Mouse (Mus musculus): ENCODE data around the gene Camk1. TPM values are rescaled to one million over a fixed set of nuclear protein-coding genes. Genes with fewer than 3 reads are reported as not detected.

The Camk1 gene
- polyA plus RNA-seq, 1 experiment from 2014 or later = 110 TPM

Other genes starting within 250 kb of the Camk1 start
- gene Lhfpl4, start 148.6 kb downstream of the Camk1 start, polyA plus RNA-seq (2016; fragmentation: Nextera tagmentation; extraction: Ambion mirVana) = 0.37 TPM in 2 replicates
- gene Mtmr14, start 106.1 kb downstream of the Camk1 start, polyA plus RNA-seq (2016; fragmentation: Nextera tagmentation; extraction: Ambion mirVana) = 25.1 and 27.7 TPM in 2 replicates
- 0.08 and 0.14 TPM in 2 replicates for gene Cpne9, start 61.7 kb downstream of the Camk1 start, polyA plus RNA-seq (2016; fragmentation: Nextera tagmentation; extraction: Ambion mirVana)
- 16.2 and 17.0 TPM in 2 replicates for gene Brpf1, start 36.8 kb downstream of the Camk1 start, polyA plus RNA-seq (2016; fragmentation: Nextera tagmentation; extraction: Ambion mirVana)
- gene Ogg1, start 17.0 kb downstream of the Camk1 start, polyA plus RNA-seq (2016; fragmentation: Nextera tagmentation; extraction: Ambion mirVana) = 9.0 and 10.6 TPM in 2 replicates
- 40.1 and 42.2 TPM in 2 replicates for gene Tada3, start 33.9 kb upstream of the Camk1 start, polyA plus RNA-seq (2016; fragmentation: Nextera tagmentation; extraction: Ambion mirVana)
- gene Arpc4, start 34.1 kb upstream of the Camk1 start, polyA plus RNA-seq (2016; fragmentation: Nextera tagmentation; extraction: Ambion mirVana) = 274 and 285 TPM in 2 replicates
- 1.6 and 2.5 TPM in 2 replicates for gene Ttll3, start 45.3 kb upstream of the Camk1 start, polyA plus RNA-seq (2016; fragmentation: Nextera tagmentation; extraction: Ambion mirVana)
- 15.2 and 16.0 TPM in 2 replicates for gene Rpusd3, start 75.4 kb upstream of the Camk1 start, polyA plus RNA-seq (2016; fragmentation: Nextera tagmentation; extraction: Ambion mirVana)
- not detected in 2 replicates for gene Cidec, start 91.8 kb upstream of the Camk1 start, polyA plus RNA-seq (2016; fragmentation: Nextera tagmentation; extraction: Ambion mirVana)
- 58.5 and 61.1 TPM in 2 replicates for gene Jagn1, start 98.6 kb upstream of the Camk1 start, polyA plus RNA-seq (2016; fragmentation: Nextera tagmentation; extraction: Ambion mirVana)
- gene Il17re, start 114.5 kb upstream of the Camk1 start, polyA plus RNA-seq (2016; fragmentation: Nextera tagmentation; extraction: Ambion mirVana) = 0.94 and 1.3 TPM in 2 replicates
- 4.5 and 4.7 TPM in 2 replicates for gene Il17rc, start 127.4 kb upstream of the Camk1 start, polyA plus RNA-seq (2016; fragmentation: Nextera tagmentation; extraction: Ambion mirVana)
- gene Creld1, start 139.3 kb upstream of the Camk1 start, polyA plus RNA-seq (2016; fragmentation: Nextera tagmentation; extraction: Ambion mirVana) = 42.7 and 46.9 TPM in 2 replicates
- gene Prrt3, start 157.9 kb upstream of the Camk1 start, polyA plus RNA-seq (2016; fragmentation: Nextera tagmentation; extraction: Ambion mirVana) = 0.28 and 0.40 TPM in 2 replicates
- gene Emc3, start 187.7 kb upstream of the Camk1 start, polyA plus RNA-seq (2016; fragmentation: Nextera tagmentation; extraction: Ambion mirVana) = 86.9 and 89.1 TPM in 2 replicates
- 10.9 and 12.1 TPM in 2 replicates for gene Fancd2, start 187.7 kb upstream of the Camk1 start, polyA plus RNA-seq (2016; fragmentation: Nextera tagmentation; extraction: Ambion mirVana)

Data from heart, embryonic 12.5 days (tissue).